Mouse (Mus musculus) heart, embryonic 15.5 days (tissue): ENCODE data around the gene Dexi. TPM values are rescaled to one million over a fixed set of nuclear protein-coding genes. Genes with fewer than 3 reads are reported as not detected.

Source experiments
- ATAC-seq: fragments of 200-750 bp; cut with Nextera tagmentation; replicated peaks from 2 replicates; pipeline ENCODE4 v1.8.0; 2017; ENCODE audit warnings: low read depth, moderate TSS enrichment; ENCODE audit not compliant: insufficient number of reproducible peaks, insufficient read depth, low FRiP score
- H3K27ac ChIP-seq: fragments of 300-500 bp; sonication (generic); 2 replicates; pipeline ENCODE4 v1.5.1; 2015; ENCODE audit warnings: mild to moderate bottlenecking, inconsistent platforms
- H3K27me3 ChIP-seq: fragments of 300-500 bp; sonication (generic); 2 replicates; pipeline ENCODE4 v1.6.1; 2015; ENCODE audit warnings: inconsistent platforms
- H3K36me3 ChIP-seq: fragments of 300-500 bp; sonication (generic); 2 replicates; pipeline ENCODE4 v1.6.1; 2015; ENCODE audit warnings: mild to moderate bottlenecking, inconsistent platforms
- H3K4me1 ChIP-seq: fragments of 300-500 bp; sonication (generic); replicated peaks from 2 replicates; pipeline ENCODE4 v1.6.1; 2015; ENCODE audit warnings: inconsistent platforms
- H3K4me2 ChIP-seq: fragments of 300-500 bp; sonication (generic); 2 replicates; pipeline ENCODE4 v1.6.1; 2015; ENCODE audit warnings: inconsistent platforms, mild to moderate bottlenecking, moderate library complexity
- H3K4me3 ChIP-seq: fragments of 300-500 bp; sonication (generic); 2 replicates; pipeline ENCODE4 v1.5.1; 2015; ENCODE audit warnings: mild to moderate bottlenecking, inconsistent platforms
- H3K9ac ChIP-seq: fragments of 300-500 bp; sonication (generic); 2 replicates; pipeline ENCODE4 v1.6.1; 2015; ENCODE audit warnings: mild to moderate bottlenecking, inconsistent platforms
- H3K9me3 ChIP-seq: fragments of 300-500 bp; sonication (generic); replicated peaks from 2 replicates; pipeline ENCODE4 v1.6.1; 2016; ENCODE audit warnings: inconsistent platforms
- WGBS: fragments of 180-500 bp; shearing (Covaris S2); methylation state at CpG from one replicate; pipeline ENCODE4 v1.1.7; 2015; ENCODE audit warnings: mixed read lengths; 5-methylcytosine and 5-hydroxymethylcytosine counted together
- polyA plus RNA-seq: library from polyadenylated mRNA; unstranded; fragments of >200 nt; fragmentation: Nextera tagmentation; extraction: Ambion mirVana; gene quantifications from 2 replicates; pipeline ENCODE4 v1.2.1, GENCODE M21; 2015

The Dexi gene
- polyA plus RNA-seq, 1 experiment from 2014 or later = 15.0 TPM

DNA sequence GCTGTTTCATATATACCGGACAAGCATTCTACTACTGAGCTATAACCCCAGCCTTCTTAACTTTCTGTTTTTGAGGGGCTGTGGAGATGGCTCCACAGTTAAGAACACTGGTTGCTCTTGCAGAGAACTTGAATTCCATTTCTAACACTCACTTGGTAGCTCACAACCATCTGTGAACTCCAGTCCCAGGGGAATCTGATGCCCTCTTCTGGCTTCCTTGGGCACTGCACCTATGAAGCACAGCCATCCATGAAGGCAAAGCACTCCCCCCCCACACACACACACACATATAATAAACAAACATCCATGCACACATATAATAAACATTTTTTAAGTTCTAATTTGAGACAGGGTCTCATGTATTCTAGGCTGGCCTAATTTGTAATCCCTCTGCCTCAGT is 20.0 kb downstream of the Dexi start:
- H3K4me3 ChIP-seq = no peak overlapping the region
- no peaks in the 10 kb centered on the region for H3K36me3 ChIP-seq
- H3K9me3 ChIP-seq = no peaks in the 10 kb centered on the region
- no peak overlapping the region for H3K4me2 ChIP-seq
- no peaks in the 10 kb centered on the region for H3K27me3 ChIP-seq
- H3K9ac ChIP-seq = no peak overlapping the region
- H3K27ac ChIP-seq = no peak overlapping the region
- ATAC-seq = no peak
- 89% methylated on average over 1 of the region's 1 CpGs for WGBS
- peaks cover 4% of the 10 kb centered on the region for H3K4me1 ChIP-seq

DNA sequence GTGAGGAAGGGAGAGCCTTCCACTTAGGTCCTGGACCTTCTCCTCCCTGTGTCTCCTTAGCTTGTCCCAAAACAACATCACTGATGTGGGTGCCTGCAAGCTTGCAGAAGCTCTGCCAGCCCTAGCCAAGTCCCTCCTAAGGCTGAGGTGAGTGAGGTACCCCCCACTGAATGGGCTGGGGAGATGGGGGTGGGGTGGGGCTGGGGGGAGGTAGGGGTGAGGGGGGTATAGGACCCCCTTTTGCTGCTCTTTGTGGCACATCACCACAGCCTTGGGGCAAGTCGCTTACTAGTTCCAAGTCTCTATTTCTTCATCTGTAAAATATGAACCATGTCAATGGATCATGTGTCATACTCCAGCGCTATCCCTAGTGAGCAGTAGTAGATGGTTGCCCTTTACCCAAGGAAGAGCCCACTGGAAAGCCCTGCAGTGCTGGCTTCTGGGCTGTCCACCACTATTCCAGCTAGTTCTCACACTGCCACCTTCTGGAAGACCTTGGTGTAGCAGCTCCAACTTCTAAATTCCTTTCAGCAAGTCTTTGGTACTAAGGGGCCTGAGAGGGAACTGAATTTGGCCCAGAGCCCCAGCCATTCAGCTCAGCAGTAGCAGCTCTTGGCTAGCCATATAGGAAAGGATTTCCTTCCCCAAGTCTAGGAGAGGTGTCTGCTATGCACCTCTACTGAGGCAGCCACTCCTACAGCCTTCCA is 21.8 kb downstream of the Dexi start:
- Histone ChIP-seq H3K9me3 (no peaks in the 10 kb centered on the region), H3K4me2 (no peak overlapping the region), H3K27ac (no peak overlapping the region), H3K9ac (no peak overlapping the region), H3K4me1 (peaks cover 4% of the 10 kb centered on the region), H3K4me3 (no peak overlapping the region), H3K36me3 (no peaks in the 10 kb centered on the region), H3K27me3 (no peaks in the 10 kb centered on the region)
- WGBS = 41% methylated on average over 2 of the region's 2 CpGs
- peak; percentile 47 for ATAC-seq

DNA sequence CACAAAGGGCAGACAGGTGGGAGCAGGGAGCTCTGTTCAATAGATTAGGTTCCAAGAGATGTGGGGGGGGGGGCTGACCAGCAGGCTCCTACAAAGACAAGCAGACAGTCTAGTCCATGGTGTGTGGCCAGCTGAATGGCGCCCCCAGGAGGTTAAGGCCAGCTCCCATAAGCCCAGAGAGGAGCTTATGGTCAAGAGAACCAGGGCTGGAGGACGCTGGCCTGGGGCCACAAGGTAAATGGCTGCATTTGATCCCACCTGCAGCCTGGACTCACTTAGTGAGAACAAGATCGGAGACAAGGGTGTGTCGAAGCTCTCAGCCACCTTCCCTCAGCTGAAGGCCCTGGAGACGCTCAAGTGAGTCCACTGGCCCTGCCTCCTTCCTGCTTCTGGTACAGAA is 24.8 kb downstream of the Dexi start:
- no peak overlapping the region for H3K4me3 ChIP-seq
- H3K27ac ChIP-seq = no peak overlapping the region
- no peaks in the 10 kb centered on the region for H3K36me3 ChIP-seq
- peaks cover 4% of the 10 kb centered on the region for H3K4me1 ChIP-seq
- no peaks in the 10 kb centered on the region for H3K9me3 ChIP-seq
- no peak overlapping the region for H3K4me2 ChIP-seq
- ATAC-seq = no peak
- WGBS = 58% methylated on average over 5 of the region's 5 CpGs
- H3K27me3 ChIP-seq = no peaks in the 10 kb centered on the region
- no peak overlapping the region for H3K9ac ChIP-seq

DNA sequence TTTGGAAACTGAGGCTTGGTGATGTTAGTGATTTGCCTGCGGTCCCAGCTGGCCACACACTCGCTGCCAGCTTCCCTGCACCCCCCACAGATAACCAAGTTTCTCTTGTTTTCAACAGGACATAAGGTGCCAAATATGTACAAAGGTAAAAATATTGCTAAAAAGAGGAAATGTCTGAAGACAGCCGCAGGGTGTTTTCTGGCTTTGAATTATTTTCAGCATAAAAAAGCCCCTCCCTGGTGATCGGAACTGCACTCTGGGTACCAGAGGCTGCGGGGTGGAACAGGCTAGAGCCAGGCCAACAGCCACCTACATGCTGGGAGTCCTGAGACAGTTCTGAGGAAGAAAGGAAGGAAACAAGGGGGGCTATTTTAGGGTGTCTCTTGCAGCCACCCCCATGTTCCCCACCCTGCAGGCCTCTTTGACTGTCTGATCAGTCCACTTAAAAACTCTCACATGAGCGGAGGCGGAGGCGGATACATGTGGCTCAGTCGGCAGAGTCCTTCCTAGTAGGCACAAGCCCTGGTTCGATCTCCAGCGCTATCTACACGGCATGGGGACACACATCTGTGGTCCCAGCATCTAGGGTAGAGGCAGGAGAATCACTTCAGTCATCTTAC is 26.8 kb downstream of the Dexi start:
- Histone ChIP-seq H3K4me1 (no peaks in the 10 kb centered on the region), H3K27me3 (no peaks in the 10 kb centered on the region), H3K36me3 (no peaks in the 10 kb centered on the region), H3K9ac (no peak overlapping the region), H3K27ac (no peak overlapping the region), H3K9me3 (no peaks in the 10 kb centered on the region), H3K4me2 (no peak overlapping the region), H3K4me3 (no peak overlapping the region)
- WGBS = 82% methylated on average over 12 of the region's 12 CpGs
- no peak for ATAC-seq

DNA sequence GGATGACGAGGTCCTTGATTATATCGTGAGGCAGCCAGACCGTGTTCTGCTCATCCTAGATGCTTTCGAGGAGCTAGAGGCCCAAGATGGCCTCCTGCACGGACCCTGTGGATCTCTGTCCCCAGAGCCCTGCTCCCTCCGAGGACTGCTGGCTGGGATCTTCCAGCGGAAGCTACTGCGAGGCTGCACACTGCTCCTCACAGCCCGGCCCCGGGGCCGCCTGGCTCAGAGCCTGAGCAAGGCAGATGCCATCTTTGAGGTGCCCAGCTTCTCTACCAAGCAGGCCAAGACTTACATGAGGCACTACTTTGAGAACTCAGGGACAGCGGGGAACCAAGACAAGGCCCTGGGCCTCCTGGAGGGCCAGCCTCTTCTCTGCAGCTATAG is 31.7 kb downstream of the Dexi start:
- H3K36me3 ChIP-seq = no peaks in the 10 kb centered on the region
- H3K4me1 ChIP-seq = 0 out of 2 replicates have a peak, but pooled peaks cover 3% of the 10 kb centered on the region
- H3K27me3 ChIP-seq = peaks cover 5% of the 10 kb centered on the region; the same call in 1 of the 2 replicates
- no peak overlapping the region for H3K4me2 ChIP-seq
- H3K27ac ChIP-seq = no peak overlapping the region
- H3K9me3 ChIP-seq = no peaks in the 10 kb centered on the region
- no peak overlapping the region for H3K9ac ChIP-seq
- 73% methylated on average over 12 of the region's 12 CpGs for WGBS
- H3K4me3 ChIP-seq = no peak overlapping the region
- no peak for ATAC-seq

DNA sequence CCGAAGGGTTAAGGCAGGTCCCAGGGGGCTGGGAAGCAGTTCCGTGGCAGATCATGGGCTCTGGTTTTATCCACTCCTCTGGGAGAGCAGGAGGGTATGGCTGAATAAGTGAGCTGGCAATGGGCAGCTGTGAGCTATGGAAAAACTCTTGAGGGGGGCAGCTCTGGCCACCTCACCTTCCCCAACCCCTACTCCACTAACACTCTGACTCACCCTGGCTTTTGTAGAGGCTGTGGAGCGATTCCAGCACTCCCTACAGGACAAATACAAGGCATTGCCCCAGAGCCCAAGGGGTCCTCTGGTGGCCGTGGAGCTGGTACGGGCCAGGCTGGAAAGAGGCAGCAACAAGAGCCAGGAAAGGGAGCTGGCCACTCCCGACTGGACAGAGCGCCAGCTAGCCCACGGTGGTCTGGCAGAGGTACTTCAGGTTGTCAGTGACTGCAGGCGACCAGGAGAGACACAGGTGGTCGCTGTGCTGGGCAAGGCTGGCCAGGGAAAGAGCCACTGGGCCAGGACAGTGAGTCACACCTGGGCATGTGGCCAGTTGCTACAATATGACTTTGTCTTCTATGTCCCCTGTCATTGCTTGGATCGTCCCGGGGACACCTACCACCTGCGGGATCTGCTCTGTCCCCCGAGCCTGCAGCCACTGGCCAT is 32.2 kb downstream of the Dexi start:
- H3K4me2 ChIP-seq = no peak overlapping the region
- peaks cover 9% of the 10 kb centered on the region; the same call in 1 of the 2 replicates for H3K27me3 ChIP-seq
- H3K9ac ChIP-seq = no peak overlapping the region
- 0 out of 2 replicates have a peak, but pooled peaks cover 3% of the 10 kb centered on the region for H3K4me1 ChIP-seq
- no peaks in the 10 kb centered on the region for H3K9me3 ChIP-seq
- no peaks in the 10 kb centered on the region for H3K36me3 ChIP-seq
- 47% methylated on average over 14 of the region's 14 CpGs for WGBS
- no peak overlapping the region for H3K4me3 ChIP-seq
- no peak overlapping the region for H3K27ac ChIP-seq
- ATAC-seq = no peak

DNA sequence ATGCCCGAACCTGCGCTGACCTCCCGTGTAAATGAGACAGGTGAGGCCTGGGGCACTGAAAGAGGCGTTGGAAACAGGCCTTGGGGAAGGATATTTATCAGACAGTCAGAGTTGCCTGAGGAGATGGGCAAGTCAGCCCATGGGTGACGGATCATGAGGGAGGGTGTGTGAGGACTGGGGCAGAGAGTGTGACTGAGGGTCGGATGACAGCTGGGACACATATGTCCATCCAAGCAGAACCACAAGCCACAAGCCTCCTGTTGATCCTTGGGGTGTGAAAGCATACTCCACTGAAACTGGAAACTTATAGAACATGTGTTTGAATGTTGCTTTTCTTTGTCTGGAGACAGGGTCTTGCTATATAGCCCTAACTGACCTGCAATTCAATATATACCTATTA is 34.2 kb downstream of the Dexi start:
- no peak overlapping the region for H3K4me3 ChIP-seq
- ATAC-seq = no peak
- H3K36me3 ChIP-seq = no peaks in the 10 kb centered on the region

DNA sequence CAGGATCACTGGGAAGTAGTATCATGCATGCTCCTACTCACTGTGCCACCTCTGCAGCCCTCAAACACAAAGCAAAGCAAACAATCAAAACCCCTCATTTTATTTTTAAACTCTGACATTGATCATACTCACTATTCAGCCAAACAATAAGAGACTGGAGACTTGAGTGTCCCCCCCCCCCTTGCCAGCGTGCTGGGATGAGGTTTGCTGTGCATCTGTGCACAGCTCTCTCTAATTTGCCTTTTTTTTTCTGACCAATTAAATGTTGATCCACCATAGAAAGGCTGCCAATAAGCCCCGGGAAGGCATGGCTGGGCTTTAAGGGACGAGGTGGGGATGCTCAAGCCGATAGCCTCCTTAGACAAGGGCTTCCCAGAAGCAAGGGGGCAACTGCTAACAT is 35.4 kb downstream of the Dexi start:
- Histone ChIP-seq H3K4me1 (0 out of 2 replicates have a peak, but pooled peaks cover 3% of the 10 kb centered on the region), H3K9me3 (no peaks in the 10 kb centered on the region), H3K36me3 (no peaks in the 10 kb centered on the region), H3K9ac (no peak overlapping the region), H3K27ac (no peak overlapping the region), H3K27me3 (peaks cover 12% of the 10 kb centered on the region; the same call in 1 of the 2 replicates), H3K4me2 (no peak overlapping the region), H3K4me3 (no peak overlapping the region)
- 65% methylated on average over 4 of the region's 4 CpGs for WGBS
- no peak for ATAC-seq

More for the DNA sequence above, 34.2 kb downstream of the Dexi start:
- Histone ChIP-seq H3K9ac (no peak overlapping the region), H3K4me2 (no peak overlapping the region), H3K9me3 (no peaks in the 10 kb centered on the region), H3K27me3 (peaks cover 9% of the 10 kb centered on the region; the same call in 1 of the 2 replicates), H3K4me1 (0 out of 2 replicates have a peak, but pooled peaks cover 3% of the 10 kb centered on the region), H3K27ac (no peak overlapping the region)
- 59% methylated on average over 6 of the region's 6 CpGs for WGBS

DNA sequence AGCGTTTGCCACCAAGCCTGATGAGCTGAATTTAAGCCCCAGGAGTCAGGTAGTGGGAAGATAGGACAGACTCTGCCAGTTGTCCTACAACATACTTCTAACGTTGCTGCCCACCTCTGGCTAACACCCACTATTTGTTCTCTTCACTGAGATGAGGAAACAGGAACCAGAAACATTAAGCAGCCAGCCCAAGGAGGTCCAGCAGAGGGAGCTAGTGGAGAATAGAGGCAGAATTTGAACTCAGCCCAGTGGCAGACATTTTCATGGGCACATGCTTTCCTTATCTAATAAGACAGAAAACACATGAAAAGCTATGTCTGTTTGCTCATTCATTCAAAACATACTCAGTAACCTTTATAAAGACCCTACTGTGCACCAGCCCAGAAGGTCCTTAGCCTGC is 39.8 kb downstream of the Dexi start:
- Histone ChIP-seq H3K4me2 (no peak overlapping the region), H3K9me3 (no peaks in the 10 kb centered on the region), H3K27me3 (peaks cover 21% of the 10 kb centered on the region), H3K27ac (no peak overlapping the region), H3K9ac (no peak overlapping the region), H3K4me1 (no peaks in the 10 kb centered on the region; the same call in 1 of the 2 replicates), H3K36me3 (no peaks in the 10 kb centered on the region), H3K4me3 (no peak overlapping the region)
- 59% methylated on average over 2 of the region's 2 CpGs for WGBS
- ATAC-seq = no peak

DNA sequence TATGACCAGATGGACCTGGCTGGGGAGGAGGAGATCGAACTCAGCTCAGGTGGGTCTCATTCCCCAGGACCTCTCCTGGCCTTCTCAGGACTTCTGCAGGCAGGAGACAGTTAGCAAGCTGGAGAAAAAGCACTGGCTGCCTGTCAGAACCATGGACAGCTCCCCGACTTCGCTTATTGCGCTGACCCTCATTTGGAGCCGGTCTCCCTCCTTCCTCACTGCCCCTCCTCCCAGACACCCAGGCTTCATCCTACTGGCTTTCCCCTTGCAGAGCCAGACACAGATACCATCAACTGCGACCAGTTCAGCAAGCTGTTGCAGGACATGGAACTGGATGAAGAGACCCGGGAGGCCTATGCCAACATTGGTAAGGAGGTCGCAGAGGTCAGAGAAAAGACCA is 41.0 kb downstream of the Dexi start:
- Histone ChIP-seq H3K4me3 (no peak overlapping the region), H3K4me2 (no peak overlapping the region), H3K36me3 (no peaks in the 10 kb centered on the region), H3K27ac (no peak overlapping the region), H3K9me3 (no peaks in the 10 kb centered on the region), H3K9ac (no peak overlapping the region), H3K27me3 (peaks cover 21% of the 10 kb centered on the region), H3K4me1 (no peaks in the 10 kb centered on the region; the same call in 1 of the 2 replicates)
- WGBS = 16% methylated on average over 8 of the region's 8 CpGs
- no peak for ATAC-seq

DNA sequence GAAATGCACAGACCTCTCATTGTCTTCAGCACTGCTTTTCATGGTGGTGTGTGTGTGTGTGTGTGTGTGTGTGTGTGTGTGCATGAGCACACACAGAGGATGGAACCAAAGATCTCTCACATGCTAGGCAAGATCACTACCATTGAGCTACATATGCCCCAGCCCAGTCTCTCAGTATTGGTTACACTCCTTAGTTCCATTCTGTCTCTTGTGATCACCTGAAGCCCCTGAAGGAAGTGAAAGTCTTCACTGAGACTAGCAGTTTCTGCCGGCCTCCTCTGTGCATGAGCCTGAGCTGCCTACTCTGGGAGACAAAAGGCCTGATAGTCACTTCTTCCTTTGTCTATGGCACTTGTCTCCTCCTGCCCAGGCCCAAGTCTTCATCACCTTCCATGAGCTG is 43.7 kb downstream of the Dexi start:
- no peak overlapping the region for H3K27ac ChIP-seq
- H3K9me3 ChIP-seq = no peaks in the 10 kb centered on the region
- no peak overlapping the region for H3K9ac ChIP-seq
- H3K27me3 ChIP-seq = peaks cover 23% of the 10 kb centered on the region
- ATAC-seq = no peak
- WGBS = 64% methylated on average over 1 of the region's 1 CpGs
- no peak overlapping the region for H3K4me2 ChIP-seq
- no peaks in the 10 kb centered on the region for H3K36me3 ChIP-seq
- no peaks in the 10 kb centered on the region; the same call in 1 of the 2 replicates for H3K4me1 ChIP-seq
- H3K4me3 ChIP-seq = no peak overlapping the region
